15 mouse cellular contexts compared by ENCODE assay signal in genomic region chr3:17779152-17779551, GRCm38 (mm10).
DNase-seq lines count a peak whose midpoint lies in the region.
"Had no signal": no experiment of that assay in that cellular context is flagged by ENCODE, and none has a peak within 500 bp of the region (broad histone marks: within the 10 kb centered on the region; RNA-seq: fewer than 3 reads in every experiment).

No protein-coding gene starts in this region.

- peak; percentile 55 to 75 for DNase-seq in layer of hippocampus, adult 18-20 months (ENCODE audit: low spot score in 2 of 2)
- DNase-seq in layer of hippocampus, adult 11-12 months (ENCODE audit: low spot score) = no peak
- peak; percentile 73 for DNase-seq in right cerebral cortex, adult 18-20 months
- no peak for DNase-seq in right cerebral cortex, postnatal 4 days
- peak; percentile 69 for DNase-seq in cerebellum, adult 9-11 months
- no peak for DNase-seq in gastrocnemius, adult 8-10 months (ENCODE audit: low spot score in 2 of 2)
- DNase-seq in natural killer cell, adult 2 months (ENCODE audit: low spot score in 2 of 2) = no peak
- DNase-seq: adrenal gland, postnatal 25 days; gastrocnemius, postnatal 10 days; kidney, adult 8-10 months; kidney, postnatal 4 days; liver; liver, postnatal 0 days; spleen, adult 18-20 months; thymus, adult 2 months had no signal

Comparison
In these comparisons a context has a peak if more than half of its experiments do, and no peak if none do; other contexts are left out.
1. DNase-seq: peak in layer of hippocampus, adult 18-20 months (2 of 2), right cerebral cortex, adult 18-20 months (single experiment) and cerebellum, adult 9-11 months (single experiment); none in layer of hippocampus, adult 11-12 months (single experiment), right cerebral cortex, postnatal 4 days (single experiment), gastrocnemius, adult 8-10 months (0 of 2) and natural killer cell, adult 2 months (0 of 2).